Mouse (Mus musculus) testis, adult 2 months (tissue): ENCODE measurements around the gene Slc16a3. TPM values are rescaled to one million over a fixed set of nuclear protein-coding genes. Genes with fewer than 3 reads are reported as not detected.
A peak's percentile ranks its signal among the peaks of the same experiment; 100 is the strongest.

Source experiments
- H3K27ac ChIP-seq: fragments of 200-500 bp; 2 replicates; pipeline ENCODE4 v1.5.1; 2012; ENCODE audit warnings: low read depth, low read length; ENCODE audit not compliant: control insufficient read depth, insufficient read depth
- H3K27me3 ChIP-seq: fragments of 200-500 bp; 2 replicates; pipeline ENCODE4 v1.6.1; 2012; ENCODE audit warnings: mild to moderate bottlenecking, low read length, moderate library complexity; ENCODE audit not compliant: control insufficient read depth, insufficient read depth
- H3K36me3 ChIP-seq: fragments of 200-500 bp; 2 replicates; pipeline ENCODE4 v1.6.1; 2012; ENCODE audit warnings: mild to moderate bottlenecking, low read length; ENCODE audit not compliant: control insufficient read depth, insufficient read depth
- H3K4me1 ChIP-seq: fragments of 200-500 bp; 2 replicates; pipeline ENCODE4 v1.6.1; 2012; ENCODE audit warnings: low read length; ENCODE audit not compliant: control insufficient read depth, insufficient read depth
- H3K4me3 ChIP-seq: fragments of 200-500 bp; 2 replicates; pipeline ENCODE4 v1.5.1; 2012; ENCODE audit warnings: low read depth, mild to moderate bottlenecking, low read length, moderate library complexity, mixed read lengths; ENCODE audit not compliant: control insufficient read depth
- CTCF ChIP-seq: fragments of 200-500 bp; IDR thresholded peaks from 2 replicates; pipeline ENCODE4 v1.5.1; 2012; ENCODE audit warnings: low read depth, mild to moderate bottlenecking, inconsistent platforms, low read length, moderate library complexity; ENCODE audit not compliant: control insufficient read depth, insufficient read depth, insufficient replicate concordance
- POLR2A ChIP-seq: fragments of 200-500 bp; IDR thresholded peaks from 2 replicates; pipeline ENCODE4 v1.6.1; 2012; ENCODE audit warnings: low read depth, mild to moderate bottlenecking, inconsistent platforms, low read length, moderate library complexity; ENCODE audit not compliant: control insufficient read depth
- polyA plus RNA-seq: library from polyadenylated mRNA; depleted of rRNA; stranded (reverse); fragments of >200 nt; gene quantifications from 2 replicates; pipeline ENCODE4 v1.2.3, GENCODE M21; 2012

The Slc16a3 gene
- polyA plus RNA-seq, 1 experiment, result 3.7 TPM

GRCm38 (mm10) chr11:120948861-120949851, 876 bp downstream of the Slc16a3 start:
- Histone ChIP-seq H3K4me3 (peak overlapping the region; percentile 56), H3K27ac (no peak overlapping the region), H3K27me3 (no peaks in the 10 kb centered on the region), H3K36me3 (no peaks in the 10 kb centered on the region), H3K4me1 (peaks cover 36% of the 10 kb centered on the region)
- TF ChIP-seq POLR2A (no peak), CTCF (no peak)

DNA sequence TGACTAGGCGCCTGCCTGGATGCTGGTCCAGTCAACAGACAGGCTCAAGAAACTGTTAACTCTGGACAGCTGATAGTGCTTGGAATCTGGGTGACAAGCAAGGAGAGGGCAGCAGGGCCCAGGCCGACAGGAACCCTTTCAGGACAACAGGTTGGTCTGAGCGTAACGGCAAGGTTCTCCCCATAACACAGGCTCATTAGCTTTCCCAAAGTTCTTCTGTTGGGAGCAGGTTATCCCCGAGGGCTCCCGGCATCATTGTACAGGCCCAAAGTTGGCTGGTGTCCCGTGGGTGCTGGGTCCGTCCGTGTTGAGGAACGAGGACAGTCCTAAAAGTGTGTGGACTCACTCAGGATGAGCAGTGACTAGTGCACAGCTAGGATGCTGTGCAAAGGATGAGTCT, 1.6 kb downstream of the Slc16a3 start:
- no peaks in the 10 kb centered on the region for H3K36me3 ChIP-seq
- peaks cover 36% of the 10 kb centered on the region for H3K4me1 ChIP-seq
- H3K27me3 ChIP-seq, result no peaks in the 10 kb centered on the region
- H3K27ac ChIP-seq, result no peak overlapping the region
- TF ChIP-seq CTCF (no peak), POLR2A (no peak)
- no peak overlapping the region for H3K4me3 ChIP-seq

DNA sequence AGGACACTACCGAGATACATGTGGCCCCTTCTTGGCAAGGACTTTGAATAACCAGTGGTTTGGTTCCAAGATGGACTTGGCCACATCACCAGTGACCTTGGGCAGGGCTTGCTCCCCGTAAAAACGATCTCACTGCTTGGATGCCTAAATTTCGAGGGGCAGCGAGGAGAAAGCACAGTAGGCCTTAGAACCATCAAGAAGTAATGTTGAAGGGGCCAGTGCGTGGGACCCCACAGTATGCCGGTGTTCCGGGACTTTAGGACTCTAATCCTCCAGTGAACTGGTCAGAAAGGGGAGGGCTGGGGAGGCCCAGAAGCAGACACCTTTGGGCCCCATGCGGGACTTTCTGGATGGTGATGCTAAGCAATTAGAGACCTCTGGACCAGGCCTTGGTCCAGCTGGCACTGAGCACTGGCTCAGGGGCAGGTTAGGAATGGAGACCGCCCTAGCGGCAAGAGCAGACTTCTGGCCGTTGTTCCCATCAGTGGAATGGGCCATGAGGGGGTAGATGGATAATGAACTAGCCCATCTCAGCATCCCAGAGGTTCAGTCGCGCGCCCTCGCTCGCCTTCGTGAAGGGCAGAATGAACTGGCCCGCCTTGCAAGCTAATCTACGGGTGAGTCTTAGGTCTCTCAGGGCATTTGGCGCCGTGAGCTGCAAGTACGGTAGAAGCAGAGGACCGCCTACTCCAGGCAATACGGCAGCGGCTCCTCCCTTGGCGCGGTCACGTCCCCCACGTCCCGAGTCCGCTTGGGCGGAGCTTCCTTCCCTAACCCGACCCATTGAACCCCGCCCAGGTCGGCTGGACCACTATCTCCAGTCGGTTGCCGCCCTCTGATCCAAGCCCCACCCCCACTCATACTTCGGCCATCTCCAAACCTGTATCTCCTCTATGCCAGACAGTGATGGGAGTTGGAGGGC, 2.3 kb downstream of the Slc16a3 start:
- Histone ChIP-seq H3K36me3 (no peaks in the 10 kb centered on the region), H3K27me3 (no peaks in the 10 kb centered on the region), H3K4me3 (peak overlapping the region; percentile 45), H3K4me1 (peaks cover 36% of the 10 kb centered on the region), H3K27ac (no peak overlapping the region)
- TF ChIP-seq POLR2A (0 out of 2 replicates have a peak, but pooled peaks have one; percentile 8), CTCF (no peak)

DNA sequence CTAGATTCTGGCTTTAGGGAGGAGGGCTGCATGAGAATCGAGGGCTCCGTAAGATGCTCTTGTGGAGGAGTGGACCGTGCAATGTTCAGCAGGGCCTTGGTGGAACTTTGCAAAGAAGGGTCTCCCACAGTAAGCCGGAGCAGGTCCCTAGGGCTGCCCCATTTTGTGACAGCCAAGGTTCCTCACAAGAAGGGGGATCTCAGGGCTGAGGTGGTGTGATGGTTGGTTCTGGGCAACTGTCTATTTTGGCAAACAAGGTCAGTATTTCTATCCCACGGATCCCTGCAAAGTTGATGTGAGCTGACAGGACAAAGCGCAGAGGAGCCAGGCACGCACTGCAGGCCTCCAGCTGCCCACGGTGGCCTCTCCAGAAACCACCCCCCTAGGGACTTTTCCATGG, 3.0 kb downstream of the Slc16a3 start:
- Histone ChIP-seq H3K27ac (no peak overlapping the region), H3K36me3 (no peaks in the 10 kb centered on the region), H3K4me3 (peak overlapping the region; percentile 45), H3K4me1 (peaks cover 33% of the 10 kb centered on the region), H3K27me3 (no peaks in the 10 kb centered on the region)
- no peak for TF ChIP-seq CTCF
- no peak for TF ChIP-seq POLR2A

DNA sequence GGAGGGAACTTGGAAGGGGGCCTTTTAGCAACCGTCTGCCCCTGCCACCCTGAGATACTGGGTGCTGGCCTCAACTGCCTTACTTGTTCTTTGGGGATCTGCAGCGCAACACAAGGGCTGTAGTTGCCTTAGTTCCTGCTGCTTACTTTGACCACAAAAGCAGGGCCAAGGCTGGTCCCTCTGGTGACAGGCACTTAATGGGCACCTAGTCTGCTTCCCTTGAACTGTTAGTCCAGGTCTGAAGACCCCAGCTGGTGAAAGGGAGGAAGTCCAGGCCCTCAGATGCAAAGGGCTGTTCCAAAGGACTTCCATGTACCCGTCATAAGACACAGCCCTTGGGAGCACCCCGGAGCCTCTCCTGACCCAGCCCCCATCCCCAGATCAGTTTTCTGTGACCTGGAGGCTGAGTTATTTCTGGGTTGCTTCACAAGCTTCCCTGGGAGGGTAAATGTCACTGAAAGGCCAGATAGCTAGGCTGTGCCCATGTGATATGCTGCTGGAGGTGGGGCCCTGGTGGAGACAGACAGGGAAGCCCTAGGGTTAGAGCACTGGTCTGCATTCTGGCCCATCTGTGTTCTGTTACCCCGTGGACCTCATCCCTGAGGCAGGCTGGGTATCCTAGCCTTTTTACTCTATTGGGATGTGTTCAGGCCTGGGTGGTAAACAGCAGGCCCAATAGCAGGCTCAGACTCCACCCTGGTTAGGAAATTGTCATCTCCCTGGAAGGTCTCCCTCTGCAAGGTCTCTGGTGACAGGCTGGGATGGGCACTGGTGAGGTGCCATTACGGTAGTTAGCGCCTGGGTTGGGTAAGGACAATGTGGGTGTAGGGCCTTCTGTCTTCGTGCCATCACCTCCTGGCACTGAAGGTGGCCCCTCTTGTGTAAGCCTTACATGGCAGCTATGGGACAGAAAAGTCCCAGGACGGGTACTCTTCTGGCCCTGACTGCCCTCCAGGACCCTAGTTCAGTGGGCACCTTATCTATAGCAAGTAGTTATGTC, 3.8 kb downstream of the Slc16a3 start:
- H3K27me3 ChIP-seq, result no peaks in the 10 kb centered on the region
- H3K36me3 ChIP-seq, result no peaks in the 10 kb centered on the region
- no peak overlapping the region for H3K27ac ChIP-seq
- H3K4me1 ChIP-seq, result peaks cover 32% of the 10 kb centered on the region
- no peak overlapping the region for H3K4me3 ChIP-seq
- TF ChIP-seq POLR2A, result no peak
- TF ChIP-seq CTCF, result no peak

DNA sequence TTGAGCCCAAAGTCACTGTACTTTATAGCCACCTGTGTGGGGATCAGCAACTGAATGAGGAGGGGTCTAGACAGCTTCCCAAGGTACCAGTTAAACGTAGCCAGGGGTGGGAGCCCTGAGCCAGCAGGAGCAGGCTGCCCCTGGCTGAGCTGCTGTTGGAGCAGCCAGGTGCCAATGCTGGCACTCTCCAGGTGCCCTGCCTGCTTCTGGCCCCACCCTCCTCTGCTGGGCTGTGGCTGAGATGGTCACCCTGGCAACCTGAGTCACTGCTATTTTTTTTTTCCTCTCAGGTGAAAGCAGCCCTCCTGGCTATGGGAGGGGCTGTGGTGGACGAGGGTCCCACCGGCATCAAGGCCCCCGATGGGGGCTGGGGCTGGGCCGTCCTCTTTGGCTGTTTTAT, 6.7 kb downstream of the Slc16a3 start:
- no peak for TF ChIP-seq CTCF
- no peak for TF ChIP-seq POLR2A
- H3K27me3 ChIP-seq, result no peaks in the 10 kb centered on the region
- H3K4me3 ChIP-seq, result no peak overlapping the region
- H3K36me3 ChIP-seq, result no peaks in the 10 kb centered on the region; the same call in 1 of the 2 replicates
- peaks cover 16% of the 10 kb centered on the region for H3K4me1 ChIP-seq
- H3K27ac ChIP-seq, result no peak overlapping the region
